Mouse (Mus musculus) forebrain, embryonic 16.5 days (tissue): Measurements from ENCODE around the gene Myo16. TPM values are rescaled to one million over a fixed set of nuclear protein-coding genes. Genes with fewer than 3 reads are reported as not detected.

ENCODE experiments used
- ATAC-seq: fragments of 200-750 bp; cut with Nextera tagmentation; 2 replicates; pipeline ENCODE4 v1.8.0; 2017; ENCODE audit warnings: mild to moderate bottlenecking, moderate library complexity
- H3K27ac ChIP-seq: fragments of 300-500 bp; sonication (generic); 2 replicates; pipeline ENCODE4 v1.5.1; 2014; ENCODE audit warnings: low read length, control low read depth
- H3K27me3 ChIP-seq: fragments of 300-500 bp; sonication (generic); replicated peaks from 2 replicates; pipeline ENCODE4 v1.6.1; 2014; ENCODE audit warnings: low read length; ENCODE audit not compliant: control insufficient read depth, insufficient read depth
- H3K36me3 ChIP-seq: fragments of 300-500 bp; sonication (generic); 2 replicates; pipeline ENCODE4 v1.6.1; 2014; ENCODE audit not compliant: control insufficient read depth, insufficient read depth
- H3K4me1 ChIP-seq: fragments of 300-500 bp; sonication (generic); replicated peaks from 2 replicates; pipeline ENCODE4 v1.6.1; 2014; ENCODE audit warnings: low read length; ENCODE audit not compliant: control insufficient read depth, insufficient read depth
- H3K4me2 ChIP-seq: fragments of 300-500 bp; sonication (generic); 2 replicates; pipeline ENCODE4 v1.6.1; 2014; ENCODE audit warnings: mild to moderate bottlenecking, low read length, control low read depth
- H3K4me3 ChIP-seq: fragments of 300-500 bp; sonication (generic); replicated peaks from 2 replicates; pipeline ENCODE4 v1.5.1; 2014; ENCODE audit warnings: mild to moderate bottlenecking, low read length, control low read depth
- H3K9ac ChIP-seq: fragments of 300-500 bp; sonication (generic); replicated peaks from 2 replicates; pipeline ENCODE4 v1.6.1; 2014; ENCODE audit warnings: low read depth, low read length, control low read depth
- H3K9me3 ChIP-seq: fragments of 300-500 bp; sonication (generic); 2 replicates; pipeline ENCODE4 v1.6.1; 2016; ENCODE audit warnings: low read length; ENCODE audit not compliant: control insufficient read depth
- WGBS: fragments of 180-500 bp; shearing (Covaris S2); extraction: QIAGEN DNeasy Blood & Tissue Kit; methylation state at CpG from one replicate; pipeline ENCODE4 v1.1.7; 2014; 5-methylcytosine and 5-hydroxymethylcytosine counted together
- polyA plus RNA-seq: library from polyadenylated mRNA; unstranded; fragments of >200 nt; fragmentation: Nextera tagmentation; extraction: Ambion mirVana; gene quantifications from 2 replicates; pipeline ENCODE4 v1.2.1, GENCODE M21; 2015

Myo16 gene
- polyA plus RNA-seq, 1 experiment from 2014 or later: 5.8 TPM

- ATAC-seq: no peak
- Histone ChIP-seq H3K4me2 (no peak overlapping the region), H3K4me1 (peaks cover 10% of the 10 kb centered on the region), H3K9ac (no peak overlapping the region), H3K4me3 (no peak overlapping the region), H3K27me3 (no peaks in the 10 kb centered on the region), H3K9me3 (no peaks in the 10 kb centered on the region), H3K36me3 (no peaks in the 10 kb centered on the region), H3K27ac (no peak overlapping the region)
- WGBS: 95% methylated on average over 5 of the region's 5 CpGs
Observed at GRCm38 (mm10) chr8:10645740-10646139, 492.0 kb downstream of the Myo16 start.

- Histone ChIP-seq H3K27me3 (no peaks in the 10 kb centered on the region), H3K9ac (no peak overlapping the region), H3K4me3 (no peak overlapping the region), H3K36me3 (no peaks in the 10 kb centered on the region), H3K9me3 (no peaks in the 10 kb centered on the region), H3K27ac (no peak overlapping the region), H3K4me1 (peaks cover 10% of the 10 kb centered on the region), H3K4me2 (no peak overlapping the region)
- ATAC-seq: no peak
- WGBS: 51% methylated on average over 10 of the region's 10 CpGs
Observed at GRCm38 (mm10) chr8:10646485-10646884, 492.8 kb downstream of the Myo16 start.

GRCm38 (mm10) chr8:10651546-10652315 lies 498.0 kb downstream of the Myo16 start:
- Histone ChIP-seq H3K4me3 (no peak overlapping the region), H3K36me3 (no peaks in the 10 kb centered on the region), H3K4me2 (no peak overlapping the region), H3K27ac (no peak overlapping the region), H3K27me3 (no peaks in the 10 kb centered on the region), H3K4me1 (no peaks in the 10 kb centered on the region), H3K9me3 (no peaks in the 10 kb centered on the region), H3K9ac (no peak overlapping the region)
- 49% methylated on average over 12 of the region's 12 CpGs for WGBS
- no peak for ATAC-seq

GRCm38 (mm10) chr8:10653282-10653681 lies 499.6 kb downstream of the Myo16 start:
- Histone ChIP-seq H3K27me3 (no peaks in the 10 kb centered on the region), H3K4me1 (no peaks in the 10 kb centered on the region), H3K4me2 (no peak overlapping the region), H3K9me3 (no peaks in the 10 kb centered on the region), H3K36me3 (no peaks in the 10 kb centered on the region), H3K27ac (no peak overlapping the region), H3K9ac (no peak overlapping the region), H3K4me3 (no peak overlapping the region)
- 91% methylated on average over 9 of the region's 9 CpGs for WGBS
- ATAC-seq: no peak

- H3K4me1 ChIP-seq: no peaks in the 10 kb centered on the region
- no peaks in the 10 kb centered on the region for H3K36me3 ChIP-seq
- H3K9ac ChIP-seq: no peak overlapping the region
- no peak overlapping the region for H3K4me2 ChIP-seq
- 82% methylated on average over 9 of the region's 9 CpGs for WGBS
- H3K27ac ChIP-seq: no peak overlapping the region
- no peaks in the 10 kb centered on the region for H3K9me3 ChIP-seq
- H3K4me3 ChIP-seq: no peak overlapping the region
- no peak for ATAC-seq
- H3K27me3 ChIP-seq: no peaks in the 10 kb centered on the region
Observed at GRCm38 (mm10) chr8:10654922-10655518, 501.3 kb downstream of the Myo16 start.

- ATAC-seq: 0 out of 2 replicates have a peak, but pooled peaks have one; percentile 22
- no peak overlapping the region for H3K27ac ChIP-seq
- WGBS: 12% methylated on average over 8 of the region's 8 CpGs
Observed at GRCm38 (mm10) chr8:10663770-10664470, 510.2 kb downstream of the Myo16 start.

GRCm38 (mm10) chr8:10664861-10665543 lies 511.3 kb downstream of the Myo16 start:
- H3K4me1 ChIP-seq: peaks cover 14% of the 10 kb centered on the region
- no peaks in the 10 kb centered on the region for H3K9me3 ChIP-seq
- no peak overlapping the region; the same call in 1 of the 2 replicates for H3K27ac ChIP-seq
- no peaks in the 10 kb centered on the region for H3K27me3 ChIP-seq
- no peak overlapping the region for H3K4me3 ChIP-seq
- H3K4me2 ChIP-seq: no peak overlapping the region
- WGBS: 6% methylated on average over 13 of the region's 13 CpGs
- no peak overlapping the region for H3K9ac ChIP-seq
- H3K36me3 ChIP-seq: no peaks in the 10 kb centered on the region
- ATAC-seq: peak; percentile 58

More at GRCm38 (mm10) chr8:10663770-10664470, 510.2 kb downstream of the Myo16 start:
- Histone ChIP-seq H3K4me3 (no peak overlapping the region), H3K9me3 (no peaks in the 10 kb centered on the region), H3K4me2 (no peak overlapping the region), H3K9ac (no peak overlapping the region), H3K4me1 (peaks cover 14% of the 10 kb centered on the region), H3K36me3 (no peaks in the 10 kb centered on the region), H3K27me3 (no peaks in the 10 kb centered on the region)

- peaks cover 14% of the 10 kb centered on the region for H3K4me1 ChIP-seq
- no peaks in the 10 kb centered on the region for H3K36me3 ChIP-seq
- no peak overlapping the region for H3K9ac ChIP-seq
- WGBS: under 1% methylated on average over 4 of the region's 4 CpGs
- peak; percentile 80 for ATAC-seq
- H3K27ac ChIP-seq: no peak overlapping the region
- no peak overlapping the region for H3K4me2 ChIP-seq
- no peaks in the 10 kb centered on the region for H3K9me3 ChIP-seq
- H3K27me3 ChIP-seq: no peaks in the 10 kb centered on the region
- H3K4me3 ChIP-seq: no peak overlapping the region
Observed at GRCm38 (mm10) chr8:10665821-10666283, 512.1 kb downstream of the Myo16 start.
